Mouse (Mus musculus) ES-E14 (cell line): ENCODE measurements at regions not wholly inside any gene's neighbourhood (a gene's known extent, or its start where the extent isn't known, plus 50 kb on each side); places are given as distances from the start of the nearest gene placed in this dataset.

Source experiments
- CHD2 ChIP-seq: IDR thresholded peaks from 2 replicates; pipeline ENCODE4 v1.6.1; 2014; ENCODE audit warnings: mild to moderate bottlenecking, low read depth, low read length, inconsistent platforms
- HCFC1 ChIP-seq: IDR thresholded peaks from 2 replicates; pipeline ENCODE4 v1.6.1; 2012; ENCODE audit warnings: low read length, inconsistent platforms, borderline replicate concordance; ENCODE audit not compliant: insufficient read depth
- MAFK ChIP-seq: IDR thresholded peaks from 2 replicates; pipeline ENCODE4 v1.6.1; 2014; ENCODE audit warnings: mild to moderate bottlenecking, low read depth, low read length, inconsistent platforms; ENCODE audit not compliant: insufficient read depth
- ZC3H11A ChIP-seq: IDR thresholded peaks from 2 replicates; pipeline ENCODE4 v1.6.1; 2012; ENCODE audit warnings: low read depth, mild to moderate bottlenecking, inconsistent platforms, low read length, borderline replicate concordance
- ZNF384 ChIP-seq: IDR thresholded peaks from 2 replicates; pipeline ENCODE4 v1.6.1; 2012; ENCODE audit warnings: low read depth, low read length, inconsistent platforms

GRCm38 (mm10) chr14:58174512-58174911, 104.2 kb downstream of the Fgf9 start:
- TF ChIP-seq MAFK, result no peak
- TF ChIP-seq CHD2, result no peak
- no peak for TF ChIP-seq ZC3H11A
- TF ChIP-seq ZNF384, result no peak
- no peak for TF ChIP-seq HCFC1
